Mouse (Mus musculus) liver, adult 2 months (tissue): Measurements from ENCODE around the gene Plk3.
A peak's percentile ranks its signal among the peaks of the same experiment; 100 is the strongest.

Experiments
- CTCF ChIP-seq: fragments of 200-500 bp; IDR thresholded peaks from 2 replicates; pipeline ENCODE4 v1.5.1; 2011; ENCODE audit warnings: low read depth, low read length, control low read depth
- POLR2A ChIP-seq: fragments of 200-500 bp; IDR thresholded peaks from 2 replicates; pipeline ENCODE4 v1.6.1; 2011; ENCODE audit warnings: low read length, control low read depth; ENCODE audit not compliant: insufficient read depth; ENCODE audit errors: extremely low read depth

DNA sequence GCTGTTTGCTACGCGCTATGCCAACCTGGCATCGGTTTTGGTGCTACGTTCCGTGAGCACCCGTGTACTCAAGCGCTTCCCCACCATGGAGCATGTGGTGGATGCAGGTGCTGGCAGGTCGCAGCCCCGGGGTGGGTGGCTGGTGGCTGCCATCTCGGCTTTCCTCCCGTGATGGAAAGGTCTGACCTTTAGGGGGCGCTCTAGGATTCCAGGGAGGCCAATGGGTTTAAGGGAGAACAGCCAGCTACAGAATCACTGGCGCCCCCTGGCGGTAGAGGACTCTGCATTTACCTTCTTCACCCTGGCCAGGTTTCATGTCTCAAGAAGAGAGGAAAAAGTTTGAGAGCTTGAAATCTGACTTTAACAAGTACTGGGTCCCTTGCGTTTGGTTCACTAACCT is 12.4 kb upstream of the Plk3 start:
- TF ChIP-seq POLR2A: no peak
- peak; percentile 89 for TF ChIP-seq CTCF
